Mouse (Mus musculus): ENCODE data around the gene Pde4b. TPM values are rescaled to one million over a fixed set of nuclear protein-coding genes. Genes with fewer than 3 reads are reported as not detected.

The Pde4b gene
- total and polyA plus RNA-seq, 3 experiments: 0.27 TPM; not detected in 2

DNA sequence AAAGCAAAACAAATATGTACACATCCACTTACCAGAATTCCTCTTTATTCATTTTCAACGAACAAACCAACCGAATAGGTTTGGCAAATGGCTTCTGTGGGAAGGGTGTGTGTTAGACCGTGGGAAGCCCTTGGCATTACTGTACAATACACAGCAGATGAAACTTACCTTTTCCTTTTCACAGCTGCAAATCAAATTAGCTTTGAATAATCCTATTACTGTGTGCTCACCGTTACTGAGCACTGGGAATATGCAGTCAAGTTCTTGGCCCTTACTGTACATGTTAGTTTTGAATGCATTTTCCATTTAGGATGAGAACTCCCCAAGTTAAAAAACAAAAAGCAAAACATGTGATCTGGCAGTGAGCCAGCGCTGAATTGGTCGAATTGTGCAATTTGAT is 199.8 kb downstream of the Pde4b start:
- Histone ChIP-seq H3K27me3 (ENCODE audit: insufficient read depth, low read length) (no peaks in the 10 kb centered on the region), H3K36me3 (replicated peaks) (no peaks in the 10 kb centered on the region), H3K4me3 (ENCODE audit: low read depth, low read length) (no peak overlapping the region), H3K9me3 (replicated peaks) (peaks cover 8% of the 10 kb centered on the region; the same call in 1 of the 2 replicates), H3K4me1 (ENCODE audit: insufficient read depth, low read depth, low read length) (no peaks in the 10 kb centered on the region)
- no peak for DNase-seq (ENCODE audit: low spot score)
- no peak for ATAC-seq (ENCODE audit: extremely low read depth, insufficient number of reproducible peaks, low FRiP score, poor library complexity, severe bottlenecking)
- TF ChIP-seq GATA2 (IDR thresholded peaks at IDR 0.05; ENCODE audit: borderline replicate concordance, low read depth, low read length) (no peak), CTCF (IDR thresholded peaks at IDR 0.05; ENCODE audit: low read depth, low read length) (no peak), GATA1 (IDR thresholded peaks at IDR 0.05; ENCODE audit: borderline replicate concordance, low read length) (no peak), POLR2AphosphoS5 (IDR thresholded peaks at IDR 0.05; ENCODE audit: insufficient replicate concordance, low read depth, low read length) (no peak)

DNA sequence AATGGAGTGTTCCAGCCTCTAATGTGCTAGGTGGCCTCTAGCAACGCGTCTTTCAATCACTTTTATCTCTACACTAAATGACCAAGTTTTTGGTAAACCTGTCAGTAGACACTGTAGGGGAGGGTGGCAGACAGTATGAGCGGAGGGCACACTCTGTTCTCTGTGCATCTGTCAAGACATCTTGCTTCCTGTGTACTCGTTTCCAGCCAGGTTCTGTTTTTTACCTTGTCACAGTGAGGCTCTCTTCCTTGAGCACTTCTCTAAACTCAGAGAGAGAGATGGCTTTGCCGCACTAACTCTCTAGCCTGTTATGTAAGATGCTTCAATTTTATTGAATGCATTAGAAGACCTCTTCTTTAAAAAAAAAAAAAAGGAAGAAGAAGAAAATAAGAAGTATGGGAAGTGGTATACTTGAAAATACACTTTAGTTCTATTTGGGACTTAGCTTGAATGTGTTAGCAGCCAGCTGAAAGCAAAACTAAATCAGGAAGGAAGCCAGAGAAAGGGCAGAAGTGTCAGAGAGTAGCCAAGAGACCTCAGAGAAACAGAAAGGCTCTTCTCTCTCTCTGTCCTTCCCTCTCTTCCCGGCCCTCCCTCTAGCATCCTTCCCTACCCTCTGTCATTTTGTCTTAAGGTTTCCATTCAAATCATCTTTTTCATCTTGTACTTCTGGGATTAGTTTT is 202.8 kb downstream of the Pde4b start:
- TF ChIP-seq POLR2AphosphoS5 (IDR thresholded peaks at IDR 0.05; ENCODE audit: insufficient replicate concordance, low read depth, low read length) (no peak), GATA2 (IDR thresholded peaks at IDR 0.05; ENCODE audit: borderline replicate concordance, low read depth, low read length) (no peak), TAL1 (conservative IDR thresholded peaks at IDR 0.05; ENCODE audit: low read depth, low read length) (no peak), CTCF (IDR thresholded peaks at IDR 0.05; ENCODE audit: low read depth, low read length) (no peak), GATA1 (IDR thresholded peaks at IDR 0.05; ENCODE audit: borderline replicate concordance, low read length) (no peak)
- DNase-seq (ENCODE audit: low spot score) (no peak), ATAC-seq (ENCODE audit: extremely low read depth, insufficient number of reproducible peaks, low FRiP score, poor library complexity, severe bottlenecking) (no peak)
- Histone ChIP-seq H3K27me3 (ENCODE audit: insufficient read depth, low read length) (no peaks in the 10 kb centered on the region), H3K9me3 (replicated peaks) (peaks cover 8% of the 10 kb centered on the region; the same call in 1 of the 2 replicates), H3K4me1 (ENCODE audit: insufficient read depth, low read depth, low read length) (no peaks in the 10 kb centered on the region), H3K36me3 (replicated peaks) (no peaks in the 10 kb centered on the region), H3K4me3 (ENCODE audit: low read depth, low read length) (no peak overlapping the region)

DNA sequence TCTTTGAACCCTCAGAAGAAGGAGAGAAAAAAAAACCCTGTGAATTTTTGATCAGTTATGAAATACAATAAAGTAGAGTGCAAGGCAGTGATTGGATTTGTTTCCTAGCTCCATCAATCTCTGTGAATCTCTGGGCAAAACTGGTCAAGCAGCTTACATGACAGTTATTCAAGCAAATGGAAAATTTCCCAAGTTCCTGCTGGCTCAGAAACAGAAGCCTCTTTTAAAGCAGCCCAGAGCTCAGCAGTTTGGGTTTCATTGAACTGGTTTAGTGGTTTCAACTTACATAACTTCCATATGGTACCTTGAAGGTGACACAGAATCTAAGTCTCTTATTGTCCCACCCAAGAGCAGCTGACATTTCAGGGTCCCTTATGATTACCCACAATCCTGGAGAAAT is 210.2 kb downstream of the Pde4b start:
- DNase-seq (ENCODE audit: low spot score) (no peak), ATAC-seq (ENCODE audit: extremely low read depth, insufficient number of reproducible peaks, low FRiP score, poor library complexity, severe bottlenecking) (no peak)
- Histone ChIP-seq H3K27me3 (ENCODE audit: insufficient read depth, low read length) (no peaks in the 10 kb centered on the region), H3K4me1 (ENCODE audit: insufficient read depth, low read depth, low read length) (no peaks in the 10 kb centered on the region), H3K4me3 (ENCODE audit: low read depth, low read length) (no peak overlapping the region), H3K36me3 (replicated peaks) (no peaks in the 10 kb centered on the region), H3K9me3 (replicated peaks) (peaks cover 8% of the 10 kb centered on the region)
- TF ChIP-seq GATA1 (IDR thresholded peaks at IDR 0.05; ENCODE audit: borderline replicate concordance, low read length) (no peak), POLR2AphosphoS5 (IDR thresholded peaks at IDR 0.05; ENCODE audit: insufficient replicate concordance, low read depth, low read length) (no peak), TAL1 (conservative IDR thresholded peaks at IDR 0.05; ENCODE audit: low read depth, low read length) (no peak), CTCF (IDR thresholded peaks at IDR 0.05; ENCODE audit: low read depth, low read length) (no peak), GATA2 (IDR thresholded peaks at IDR 0.05; ENCODE audit: borderline replicate concordance, low read depth, low read length) (no peak)

DNA sequence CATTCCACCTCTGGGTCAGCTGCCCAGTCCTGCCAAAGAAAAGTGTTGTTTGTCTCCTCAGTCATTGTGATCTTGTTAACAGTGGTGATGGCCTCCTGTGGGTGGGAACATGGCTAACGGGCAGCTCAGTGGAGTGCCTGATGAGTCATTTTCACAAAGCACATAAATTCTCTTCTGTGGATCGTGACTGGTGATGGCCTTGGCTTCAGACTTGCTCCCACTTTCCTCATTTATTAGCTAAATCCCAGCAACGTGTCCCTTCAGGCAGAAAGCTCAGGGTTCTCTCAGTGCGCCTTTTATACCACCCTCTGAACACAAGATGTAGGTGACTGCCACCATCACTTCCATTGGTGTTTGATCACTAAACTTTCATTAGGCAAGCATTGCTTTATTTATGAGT is 215.2 kb downstream of the Pde4b start:
- no peak for DNase-seq (ENCODE audit: low spot score)
- Histone ChIP-seq H3K27me3 (ENCODE audit: insufficient read depth, low read length) (no peaks in the 10 kb centered on the region), H3K9me3 (replicated peaks) (peaks cover 16% of the 10 kb centered on the region), H3K4me1 (ENCODE audit: insufficient read depth, low read depth, low read length) (no peaks in the 10 kb centered on the region), H3K4me3 (ENCODE audit: low read depth, low read length) (no peak overlapping the region), H3K36me3 (replicated peaks) (no peaks in the 10 kb centered on the region)
- TF ChIP-seq TAL1 (conservative IDR thresholded peaks at IDR 0.05; ENCODE audit: low read depth, low read length) (no peak), GATA2 (IDR thresholded peaks at IDR 0.05; ENCODE audit: borderline replicate concordance, low read depth, low read length) (no peak), GATA1 (IDR thresholded peaks at IDR 0.05; ENCODE audit: borderline replicate concordance, low read length) (no peak), POLR2AphosphoS5 (IDR thresholded peaks at IDR 0.05; ENCODE audit: insufficient replicate concordance, low read depth, low read length) (no peak), CTCF (IDR thresholded peaks at IDR 0.05; ENCODE audit: low read depth, low read length) (no peak)
- no peak for ATAC-seq (ENCODE audit: extremely low read depth, insufficient number of reproducible peaks, low FRiP score, poor library complexity, severe bottlenecking)

DNA sequence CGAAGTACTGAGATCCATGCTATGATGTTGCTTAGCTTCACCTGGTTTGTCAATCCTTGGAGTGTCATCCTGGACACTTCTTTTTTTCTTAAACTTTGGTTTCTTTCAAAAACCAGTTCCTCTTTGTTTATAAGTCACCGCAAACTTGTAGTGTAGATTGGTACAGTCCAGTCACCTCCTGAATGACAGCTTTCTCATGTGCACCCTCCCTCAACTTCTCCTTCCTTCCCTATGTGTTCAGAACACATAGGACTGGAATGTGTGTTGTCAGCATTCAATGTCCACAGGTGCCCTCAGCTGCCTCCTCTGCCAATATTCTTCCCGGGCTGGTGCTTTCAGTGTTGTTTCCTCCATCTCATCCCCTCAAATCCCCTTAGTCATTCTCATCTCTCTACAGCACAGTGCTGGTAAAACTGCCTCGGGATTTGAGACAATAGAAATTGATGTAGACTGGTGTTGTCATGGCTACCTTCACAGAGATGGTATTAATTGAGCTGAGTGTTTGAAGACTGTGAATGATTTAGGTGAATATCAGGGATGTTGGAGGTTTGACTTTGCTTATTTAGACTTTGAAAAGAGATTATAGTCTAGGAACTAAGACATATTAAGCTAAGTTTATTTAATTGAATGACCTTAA is 220.4 kb downstream of the Pde4b start:
- Histone ChIP-seq H3K36me3 (replicated peaks) (no peaks in the 10 kb centered on the region), H3K4me1 (ENCODE audit: insufficient read depth, low read depth, low read length) (no peaks in the 10 kb centered on the region), H3K9me3 (replicated peaks) (peaks cover 19% of the 10 kb centered on the region), H3K27me3 (ENCODE audit: insufficient read depth, low read length) (no peaks in the 10 kb centered on the region), H3K4me3 (ENCODE audit: low read depth, low read length) (no peak overlapping the region)
- DNase-seq (ENCODE audit: low spot score) (no peak), ATAC-seq (ENCODE audit: extremely low read depth, insufficient number of reproducible peaks, low FRiP score, poor library complexity, severe bottlenecking) (no peak)
- TF ChIP-seq GATA1 (IDR thresholded peaks at IDR 0.05; ENCODE audit: borderline replicate concordance, low read length) (no peak), TAL1 (conservative IDR thresholded peaks at IDR 0.05; ENCODE audit: low read depth, low read length) (no peak), POLR2AphosphoS5 (IDR thresholded peaks at IDR 0.05; ENCODE audit: insufficient replicate concordance, low read depth, low read length) (no peak), CTCF (IDR thresholded peaks at IDR 0.05; ENCODE audit: low read depth, low read length) (no peak), GATA2 (IDR thresholded peaks at IDR 0.05; ENCODE audit: borderline replicate concordance, low read depth, low read length) (no peak)

DNA sequence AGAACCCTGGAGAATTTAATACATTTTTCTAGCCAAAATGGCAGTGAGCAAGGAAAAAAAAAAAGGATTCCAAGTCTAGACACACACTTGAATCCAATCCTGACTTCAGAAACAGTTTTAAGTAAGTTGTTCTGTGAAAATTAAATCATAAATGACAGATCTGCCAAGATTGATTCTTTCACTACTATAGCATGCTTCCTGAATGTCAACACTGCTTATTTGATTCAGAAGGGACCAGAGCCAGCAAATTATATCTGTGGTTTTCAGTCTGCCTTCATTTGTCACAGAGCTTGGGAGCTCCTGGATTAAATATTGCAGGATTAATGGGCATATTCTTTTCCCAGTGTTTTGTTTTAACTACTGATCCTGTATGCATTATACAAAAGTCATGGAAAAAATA is 223.3 kb downstream of the Pde4b start:
- no peak for ATAC-seq (ENCODE audit: extremely low read depth, insufficient number of reproducible peaks, low FRiP score, poor library complexity, severe bottlenecking)
- Histone ChIP-seq H3K4me3 (ENCODE audit: low read depth, low read length) (no peak overlapping the region), H3K4me1 (ENCODE audit: insufficient read depth, low read depth, low read length) (no peaks in the 10 kb centered on the region), H3K36me3 (replicated peaks) (no peaks in the 10 kb centered on the region), H3K9me3 (replicated peaks) (peaks cover 12% of the 10 kb centered on the region), H3K27me3 (ENCODE audit: insufficient read depth, low read length) (no peaks in the 10 kb centered on the region)
- no peak for TF ChIP-seq GATA2 (IDR thresholded peaks at IDR 0.05; ENCODE audit: borderline replicate concordance, low read depth, low read length)
- TF ChIP-seq TAL1 (conservative IDR thresholded peaks at IDR 0.05; ENCODE audit: low read depth, low read length): no peak
- no peak for TF ChIP-seq CTCF (IDR thresholded peaks at IDR 0.05; ENCODE audit: low read depth, low read length)
- no peak for TF ChIP-seq GATA1 (IDR thresholded peaks at IDR 0.05; ENCODE audit: borderline replicate concordance, low read length)
- TF ChIP-seq POLR2AphosphoS5 (IDR thresholded peaks at IDR 0.05; ENCODE audit: insufficient replicate concordance, low read depth, low read length): no peak
- DNase-seq (ENCODE audit: low spot score): no peak
